Mouse (Mus musculus) T-helper 2 cell (primary cell): ENCODE results near the gene Gab1.

ENCODE experiments used
- in situ Hi-C: fragments of 300-600 bp; cut with MboI, MseI; formaldehyde crosslinking; loops from one replicate; pipeline ENCODE4 v1.15.1; 2025; ENCODE audit warnings: high pct_unique_total_duplicates

The Gab1 gene

DNA sequence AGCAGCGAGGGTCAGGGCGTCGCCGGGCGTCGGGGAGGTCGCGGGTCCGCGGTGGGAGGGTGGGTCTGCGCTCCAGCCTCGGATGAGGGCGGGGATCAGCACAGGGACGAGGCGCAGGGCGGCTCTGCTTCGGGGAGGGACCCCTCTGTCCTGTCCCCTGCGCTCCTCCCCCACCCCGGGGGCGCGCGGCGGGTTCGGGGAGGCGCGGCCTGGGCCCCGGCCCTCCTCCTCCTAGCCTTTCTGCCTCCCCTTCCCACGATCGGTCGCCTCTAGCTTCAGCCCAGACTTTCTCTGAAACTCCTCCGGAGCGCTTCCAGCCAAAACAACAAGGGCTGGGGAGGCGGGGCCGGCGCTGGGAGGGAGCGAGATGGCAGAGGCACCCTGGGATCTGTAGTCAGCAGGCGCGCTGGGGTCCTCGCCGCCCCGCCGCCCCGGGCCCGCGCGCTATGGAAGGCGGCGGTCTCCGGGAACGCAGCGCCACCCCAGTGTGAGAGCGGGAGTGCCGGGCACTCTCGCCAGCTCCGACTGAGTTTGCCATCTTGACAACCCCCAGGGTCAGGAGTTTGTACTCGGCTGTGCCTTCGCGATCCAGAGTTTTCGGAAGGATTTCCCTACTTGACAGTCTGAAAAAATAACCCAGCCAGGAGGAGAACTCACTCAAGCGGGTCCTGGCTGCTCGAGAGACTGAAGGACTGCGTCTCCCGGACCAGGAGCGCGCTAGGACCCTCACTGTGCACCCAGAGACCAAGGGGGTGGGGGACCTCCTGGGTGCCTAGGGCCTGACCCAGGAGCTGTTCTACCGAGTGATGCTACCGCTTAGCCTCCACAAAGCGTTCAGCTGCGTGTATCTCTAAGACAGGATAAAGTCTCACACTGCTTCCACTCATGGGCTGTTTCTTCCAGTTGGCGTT, at the start of gene Gab1:
TSS of gene Gab1 (minus strand) at position 324 of the 911 bp plus-strand sequence.
- in situ Hi-C loops: no loop called here

DNA sequence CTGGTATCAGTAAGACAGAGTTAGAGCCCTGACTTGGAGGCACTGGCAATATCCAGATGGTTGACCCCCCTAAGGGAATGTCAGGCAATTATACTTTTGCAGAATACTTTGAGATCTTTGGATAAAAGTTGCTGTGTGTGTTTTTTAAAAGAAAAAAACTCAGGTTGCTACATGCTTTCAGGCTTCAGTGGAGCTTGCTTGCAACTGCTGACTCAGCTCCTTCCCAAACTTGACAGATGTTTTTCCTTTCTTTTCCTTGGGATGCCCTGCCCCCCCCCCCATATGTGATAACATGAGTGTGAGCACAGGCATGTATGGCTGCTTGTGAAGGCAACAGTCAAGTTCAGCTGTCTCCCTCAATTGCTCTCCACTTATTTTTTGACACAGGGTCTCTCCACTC, 48.5 kb upstream of the Gab1 start:
- in situ Hi-C loops: no loop called here

GRCm38 (mm10) chr8:80923794-80924316, 43.5 kb upstream of the Gab1 start:
- in situ Hi-C loops: no loop called here

- in situ Hi-C loops: no loop called here
These were observed 42.3 kb upstream of the Gab1 start for GRCm38 (mm10) chr8:80922642-80923041.

DNA sequence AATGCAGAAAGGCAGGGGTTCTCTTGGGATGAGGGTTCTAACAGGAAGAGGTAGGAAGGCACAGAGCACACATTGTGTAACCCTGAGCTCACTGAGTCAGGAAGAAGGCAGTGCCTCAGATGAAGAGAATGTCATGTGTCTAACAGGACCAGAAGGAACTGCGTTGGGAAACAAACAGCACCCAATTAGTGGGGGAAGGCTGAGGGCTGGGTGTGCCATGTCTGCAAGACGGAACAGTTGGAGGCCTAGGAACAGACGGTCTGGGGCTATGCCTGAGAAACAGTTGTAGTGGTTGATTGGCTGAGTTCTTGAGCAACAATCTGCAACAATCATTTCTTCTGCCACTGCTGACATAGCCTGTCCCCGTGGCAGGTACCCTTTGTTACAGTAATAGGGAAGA, 38.8 kb upstream of the Gab1 start:
- in situ Hi-C loops: no loop called here

DNA sequence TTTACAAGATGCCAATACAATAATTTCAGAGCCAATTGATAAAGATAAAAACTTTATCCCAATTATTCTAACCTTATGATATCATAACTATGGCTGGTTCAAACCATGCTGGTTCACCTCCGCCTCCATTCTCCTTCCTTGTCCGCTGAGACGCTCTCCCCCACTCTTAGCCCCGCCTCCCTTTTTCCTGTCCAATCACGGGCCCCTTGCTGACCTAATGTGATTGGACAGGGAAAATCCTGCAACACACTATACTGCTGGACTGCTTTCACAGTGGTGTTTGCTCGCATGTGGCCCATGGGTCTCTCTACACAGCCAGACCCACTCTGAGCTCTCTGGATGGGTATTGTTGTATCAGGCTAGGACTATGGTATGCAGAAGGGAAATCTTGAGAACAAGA, 38.2 kb upstream of the Gab1 start:
- in situ Hi-C loops: no loop called here

- in situ Hi-C loops: no loop called here
These were observed 36.3 kb upstream of the Gab1 start for GRCm38 (mm10) chr8:80916463-80917235.

- in situ Hi-C loops: no loop called here
These were observed 32.9 kb upstream of the Gab1 start for GRCm38 (mm10) chr8:80913016-80913748.

DNA sequence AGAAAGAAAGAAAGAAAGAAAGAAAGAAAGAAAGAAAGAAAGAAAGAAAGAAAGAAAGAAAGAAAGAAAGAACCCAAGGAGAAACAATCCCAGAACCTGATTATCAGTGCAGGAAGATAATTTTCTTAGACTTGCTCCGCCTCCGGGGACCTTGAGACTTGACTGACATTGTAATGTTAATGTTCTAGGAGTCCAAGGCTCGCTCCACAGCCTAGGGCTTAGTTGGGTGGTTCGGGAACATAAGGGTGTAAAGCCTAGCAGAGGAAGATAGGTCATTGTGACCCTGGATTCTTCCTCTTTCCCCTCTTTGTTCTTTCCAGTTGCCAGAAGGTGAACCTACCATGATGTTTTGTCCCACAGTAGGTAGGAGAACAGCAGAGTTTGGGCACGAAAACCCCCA, 31.1 kb upstream of the Gab1 start:
- in situ Hi-C loops: no loop called here

DNA sequence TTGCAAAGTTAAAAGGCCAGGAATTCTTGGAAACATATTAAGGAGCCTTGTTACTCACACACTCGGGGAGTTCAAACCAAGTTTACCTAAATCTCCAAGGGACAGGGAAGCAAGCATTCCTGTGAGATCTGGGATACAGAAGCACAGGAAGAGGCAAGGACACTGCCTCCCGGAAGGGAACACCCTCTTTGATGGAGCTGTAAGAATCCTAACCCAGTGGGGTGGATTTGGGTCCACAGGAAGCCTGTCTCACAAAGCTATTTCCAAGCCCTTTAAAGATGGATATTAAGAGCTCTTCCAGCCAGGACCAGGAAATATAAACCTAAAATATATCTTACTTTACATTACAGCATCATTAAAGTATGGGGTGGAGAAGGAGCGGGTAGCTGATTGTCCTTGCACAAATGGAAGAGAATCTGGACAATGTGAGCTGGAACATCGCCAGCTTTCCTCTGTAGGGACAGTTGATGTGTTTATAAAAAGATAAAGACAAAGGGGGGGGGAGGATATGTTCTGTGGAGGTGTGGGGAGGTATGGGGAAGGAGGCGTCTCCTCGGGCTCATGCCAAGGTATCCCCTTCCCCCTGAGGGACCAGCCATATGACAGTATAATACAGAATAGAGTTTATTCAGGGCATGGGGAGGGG, 28.1 kb upstream of the Gab1 start:
- in situ Hi-C loops: no loop called here

DNA sequence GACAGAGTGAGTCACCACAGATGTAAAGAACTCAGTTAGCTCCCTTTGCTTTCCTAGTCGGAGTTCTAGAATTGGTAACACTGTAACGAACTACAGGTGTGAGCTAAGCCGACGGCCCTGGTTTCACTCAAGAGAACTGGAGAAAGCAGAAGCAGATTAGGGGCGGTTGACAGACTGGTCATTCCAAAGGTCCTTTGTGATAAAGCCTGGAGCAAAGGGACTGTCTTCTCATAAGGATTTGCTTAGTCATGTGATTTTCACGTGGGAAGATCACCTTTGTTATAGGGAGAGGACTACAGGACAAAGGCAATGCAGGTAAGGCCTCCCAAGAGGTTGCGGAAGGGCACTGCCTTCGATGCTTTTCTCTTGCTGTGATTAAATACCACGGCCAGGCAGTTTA, 22.0 kb upstream of the Gab1 start:
- in situ Hi-C loops: no loop called here

- in situ Hi-C loops: no loop called here
These were observed 19.0 kb upstream of the Gab1 start for GRCm38 (mm10) chr8:80899364-80899763.

GRCm38 (mm10) chr8:80896026-80896425, 15.7 kb upstream of the Gab1 start:
- in situ Hi-C loops: no loop called here

- in situ Hi-C loops: no loop called here
These were observed 15.1 kb upstream of the Gab1 start for GRCm38 (mm10) chr8:80895397-80895796.

- in situ Hi-C loops: no loop called here
These were observed 14.2 kb upstream of the Gab1 start for GRCm38 (mm10) chr8:80894528-80894927.

DNA sequence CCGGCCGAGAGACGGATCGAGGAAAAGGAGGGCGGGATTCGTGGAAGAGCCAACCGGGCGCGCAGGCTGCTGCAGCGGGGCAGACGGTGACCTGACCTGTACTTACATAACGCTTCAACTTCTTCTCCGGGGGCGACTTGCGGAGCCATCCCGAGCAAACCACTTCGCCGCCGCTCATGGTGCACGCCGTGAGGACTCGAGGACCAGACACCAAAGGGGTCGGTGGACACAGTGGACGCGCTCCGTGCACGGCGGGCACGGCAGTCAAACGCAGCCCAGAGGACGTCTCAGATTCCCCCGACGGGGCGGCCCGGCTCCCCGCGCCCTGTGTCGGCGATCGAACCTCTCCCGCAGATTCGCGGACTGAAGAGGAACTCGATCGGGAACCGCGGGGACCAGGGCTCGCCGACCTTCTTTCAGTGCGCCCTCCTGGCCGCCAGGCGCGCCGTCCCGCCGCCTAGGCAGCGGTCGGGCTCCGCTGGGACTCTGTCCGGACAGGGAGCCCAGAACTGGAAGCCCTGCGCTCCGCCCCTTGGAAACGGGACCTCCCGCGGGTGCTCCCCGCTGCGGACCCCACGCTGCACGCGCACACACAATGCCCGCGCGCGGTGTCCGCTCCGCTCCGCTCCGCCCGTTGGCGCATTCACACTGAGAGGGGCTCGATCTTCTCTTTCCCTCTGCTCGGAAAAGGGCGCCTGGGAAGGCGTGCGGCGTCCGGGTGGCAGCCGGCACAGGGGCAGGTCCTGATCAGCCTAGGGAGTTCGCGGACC, 708 bp downstream of the Gab1 start:
- in situ Hi-C loops: no loop called here

- in situ Hi-C loops: no loop called here
These were observed 1.4 kb downstream of the Gab1 start for GRCm38 (mm10) chr8:80878801-80879425.

DNA sequence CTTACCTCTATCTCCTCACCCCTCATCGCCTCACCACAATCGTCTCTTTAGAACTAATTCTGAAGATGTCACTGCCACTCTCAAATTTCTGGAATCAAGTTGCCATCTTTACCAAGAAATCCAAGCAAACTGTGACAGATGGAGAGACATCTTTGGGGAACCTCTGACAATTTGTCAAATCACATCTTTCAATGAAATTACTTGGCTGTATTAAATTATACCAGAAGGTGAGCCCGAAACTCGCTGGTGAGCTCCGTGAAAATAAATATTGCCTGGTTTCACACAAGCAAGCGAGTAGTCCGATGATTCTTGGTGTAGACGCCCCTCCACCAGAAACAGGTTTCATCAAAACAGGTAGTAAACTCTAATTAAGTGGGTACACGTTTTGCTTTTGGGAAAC, 2.2 kb downstream of the Gab1 start:
- in situ Hi-C loops: no loop called here

GRCm38 (mm10) chr8:80875537-80875936, 4.8 kb downstream of the Gab1 start:
- in situ Hi-C loops: no loop called here
